Mouse (Mus musculus) heart, postnatal 14 days (tissue): Measurements from ENCODE around the gene Bmpr1b. TPM values are rescaled to one million over a fixed set of nuclear protein-coding genes. Genes with fewer than 3 reads are reported as not detected.
A peak's percentile ranks its signal among the peaks of the same experiment; 100 is the strongest.

Source experiments
- DNase-seq, 2 experiments: peaks; one replicate each; pipeline ENCODE4 v3.0.0; 2021 to 2022
- intact Hi-C: fragments of 180-260 bp; cut with DNase I; formaldehyde crosslinking; loops from one replicate; pipeline ENCODE4 v1.15.1; 2025
- total RNA-seq, 2 experiments: library from RNA; stranded (reverse); gene quantifications; 2 replicates each; pipeline ENCODE4 v1.2.3; 2021

The Bmpr1b gene
- total RNA-seq, 2 experiments from 2014 or later, result 0.32 to 0.36 TPM

DNA sequence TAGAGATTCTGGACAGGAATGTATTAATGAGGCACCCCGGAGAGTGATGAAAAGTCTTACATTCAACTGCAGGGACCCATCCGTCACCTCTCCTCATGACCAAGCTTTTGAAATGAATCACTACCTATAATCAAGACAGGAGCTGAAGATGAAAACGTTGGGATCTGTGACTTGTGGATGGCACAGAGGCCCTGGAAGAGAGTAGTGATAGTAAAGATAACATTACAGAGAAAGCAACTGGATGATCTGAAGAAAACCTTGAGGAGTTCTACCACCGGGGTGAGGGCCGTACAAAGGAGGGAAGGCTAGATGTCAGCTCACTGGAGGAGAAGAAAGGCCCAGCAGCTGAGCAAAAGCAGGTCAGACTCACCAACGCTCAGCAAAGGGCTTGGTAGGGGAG lies 120.7 kb downstream of the Bmpr1b start:
- no peak for DNase-seq
- intact Hi-C loops, result no loop called here

DNA sequence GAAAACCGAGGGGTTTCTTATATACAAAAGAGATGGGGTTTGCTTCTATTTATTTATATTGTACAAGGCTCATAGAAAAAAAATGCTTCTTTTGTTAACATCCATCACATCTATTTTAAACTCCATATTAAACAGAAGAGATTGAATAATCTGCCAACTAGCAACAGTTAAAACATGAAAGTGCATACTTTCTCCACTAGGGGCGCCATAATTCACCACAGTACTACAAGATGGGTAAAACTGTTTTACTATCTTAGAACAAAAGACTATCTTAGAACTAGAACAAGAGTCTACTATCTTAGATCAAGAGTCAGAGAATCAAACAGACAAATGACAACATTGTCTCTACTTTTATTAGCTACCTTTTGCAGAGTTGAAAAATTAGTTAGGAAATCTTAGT lies 125.8 kb downstream of the Bmpr1b start:
- intact Hi-C loops, result no loop called here
- DNase-seq, result no peak

DNA sequence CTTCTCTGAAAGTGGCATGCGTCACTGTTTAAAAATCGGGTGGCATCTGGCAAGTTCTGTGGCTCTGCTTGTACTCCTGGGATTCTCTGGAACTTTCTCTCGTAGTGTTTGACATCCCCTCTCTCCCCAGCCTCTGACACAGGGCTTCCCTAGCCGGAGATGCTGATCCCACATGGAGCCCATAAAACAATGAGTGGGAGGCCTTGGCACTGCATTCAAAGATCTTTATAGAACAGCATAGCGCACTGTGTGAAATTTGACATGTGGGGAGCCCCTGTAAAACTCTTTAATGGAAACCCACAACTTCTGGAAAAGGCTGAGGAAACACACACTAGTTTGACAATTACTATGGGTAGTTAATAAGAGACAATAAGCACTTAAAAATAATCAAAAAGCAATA lies 126.2 kb downstream of the Bmpr1b start:
- intact Hi-C loops, result no loop called here
- no peak for DNase-seq

DNA sequence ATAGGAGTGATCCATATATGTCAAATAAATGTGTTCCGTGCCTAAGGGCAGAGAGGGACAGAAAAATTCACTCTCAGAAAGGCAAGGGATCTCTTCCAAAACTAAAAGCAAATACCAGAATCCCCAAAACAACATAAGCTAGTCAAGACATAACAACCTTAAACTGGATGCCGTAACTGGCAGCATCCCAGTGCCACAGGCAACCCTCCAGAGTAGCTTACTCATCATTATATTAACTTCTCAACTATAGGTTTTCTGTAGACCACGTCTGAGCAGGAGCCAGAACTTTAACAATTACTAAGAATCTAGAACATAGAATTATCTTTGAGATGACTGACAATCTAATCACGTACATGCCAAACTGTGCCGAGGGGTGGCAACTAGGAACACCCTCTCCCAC lies 128.9 kb downstream of the Bmpr1b start:
- intact Hi-C loops, result no loop called here
- DNase-seq, result no peak

DNA sequence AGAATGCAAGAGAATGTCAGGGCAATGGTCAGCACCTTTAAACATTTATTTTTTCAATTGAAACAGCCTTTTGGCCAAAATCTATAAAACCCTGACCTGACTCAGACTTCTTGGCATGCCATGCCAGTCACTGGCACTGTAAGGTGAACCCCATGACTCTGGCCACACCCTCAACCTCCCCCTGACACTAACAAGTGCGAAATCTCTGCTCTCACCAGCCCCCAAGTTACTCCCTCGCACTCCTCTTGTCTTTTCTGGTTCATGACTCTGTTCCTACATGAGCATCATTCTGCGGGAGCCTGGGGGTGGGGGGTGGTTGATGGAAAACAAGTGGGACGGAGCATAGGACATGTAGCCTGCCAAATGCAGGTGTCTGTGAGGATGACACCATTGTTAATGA lies 135.1 kb downstream of the Bmpr1b start:
- no peak for DNase-seq
- intact Hi-C loops, result no loop called here

DNA sequence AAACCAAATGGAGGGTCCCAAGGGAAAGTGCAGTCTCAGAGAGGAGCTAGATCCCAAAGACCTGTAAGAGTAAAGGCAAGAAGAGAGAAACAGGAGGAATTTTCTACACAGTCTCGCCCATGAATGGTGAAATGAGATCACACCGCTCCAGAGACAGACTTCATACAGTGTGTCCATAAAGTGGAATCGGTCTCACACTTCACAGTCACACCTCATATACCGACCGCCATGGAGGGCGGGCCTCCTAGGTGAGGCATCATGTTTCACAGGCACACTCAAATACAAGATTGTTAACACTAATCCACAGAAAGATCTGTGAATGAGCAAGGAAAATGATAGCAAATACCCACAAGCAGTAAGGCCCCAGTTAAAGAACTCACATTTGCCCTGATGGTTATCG lies 149.5 kb downstream of the Bmpr1b start:
- DNase-seq, result no peak
- intact Hi-C loops, result no loop called here

DNA sequence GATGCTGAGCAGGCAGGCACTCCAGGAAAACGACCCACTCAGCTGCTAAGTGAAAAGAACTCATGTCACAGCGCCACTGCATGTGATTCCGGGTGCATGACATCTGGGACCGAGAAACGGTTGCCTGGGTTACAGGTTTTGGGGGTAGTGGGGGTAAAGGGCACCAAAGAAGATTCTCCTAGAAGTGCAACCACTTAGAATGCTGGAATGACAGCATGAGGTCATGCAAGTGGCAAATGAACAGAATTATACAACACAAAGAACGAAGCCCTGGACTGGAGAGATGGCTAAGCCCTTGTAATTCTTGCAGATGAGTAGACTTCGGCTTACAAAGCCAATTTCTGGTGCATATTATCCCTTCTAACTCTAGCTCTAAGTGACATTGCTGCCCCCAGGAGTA lies 184.7 kb downstream of the Bmpr1b start:
- intact Hi-C loops, result no loop called here
- DNase-seq, result no peak

DNA sequence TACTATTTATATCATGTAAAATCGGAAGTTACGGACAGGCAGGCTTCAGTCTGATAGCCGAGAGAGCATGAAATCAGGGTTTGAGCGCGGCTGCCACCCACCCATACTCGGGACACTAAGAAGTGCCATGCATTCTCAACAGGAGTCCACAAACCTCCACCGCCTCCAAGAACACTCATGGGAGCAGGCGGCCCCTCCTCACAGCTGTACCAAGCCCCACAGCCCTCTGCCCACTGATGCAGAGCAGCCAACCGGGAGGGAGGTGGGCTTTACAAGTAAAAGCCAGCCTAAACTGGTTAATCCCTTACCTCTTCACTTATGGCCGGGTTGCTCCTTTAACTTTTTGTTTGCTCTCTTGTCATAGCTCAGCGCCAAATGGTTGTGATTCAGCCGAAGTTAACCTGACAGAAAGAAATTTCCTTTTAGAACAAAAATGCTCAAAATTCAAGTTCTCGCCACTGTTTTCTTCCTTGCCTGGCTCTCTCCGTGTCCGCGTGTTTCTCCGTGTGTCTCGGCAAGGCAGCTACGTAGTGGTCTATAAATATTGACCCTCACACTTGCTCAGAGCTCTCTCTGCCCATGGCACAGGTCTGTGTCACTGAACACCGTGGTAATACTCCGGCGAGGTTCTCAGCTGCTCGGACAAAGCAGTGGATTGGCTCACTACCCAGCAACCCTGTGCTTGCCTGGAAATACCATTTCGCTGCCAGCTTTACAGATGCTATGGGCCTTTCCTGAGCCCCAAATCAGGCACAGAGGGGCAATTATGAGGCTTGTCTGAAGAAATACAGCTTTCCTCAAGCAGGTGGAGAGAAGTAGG lies 187.4 kb downstream of the Bmpr1b start:
- DNase-seq, result no peak
- intact Hi-C loops, result no loop called here

DNA sequence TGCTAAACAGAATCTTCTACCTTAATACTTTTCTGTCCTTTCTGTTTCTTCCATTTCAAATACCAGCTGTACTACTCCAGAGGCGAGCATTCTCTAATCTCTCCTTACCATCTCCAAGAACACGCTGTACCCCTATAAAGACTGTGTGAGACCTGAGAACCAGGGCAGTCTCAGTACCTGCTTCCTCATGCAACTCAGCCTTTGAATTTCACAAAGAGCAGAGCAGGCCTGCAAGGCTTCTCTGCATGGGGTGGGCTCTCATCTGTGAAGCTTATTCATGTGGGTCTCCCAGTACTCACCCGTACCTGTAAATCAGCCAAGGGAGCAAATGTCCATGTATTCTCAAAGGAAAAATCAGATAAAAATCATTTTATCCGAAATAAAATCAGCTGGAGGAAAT lies 203.0 kb downstream of the Bmpr1b start:
- intact Hi-C loops, result no loop called here
- no peak for DNase-seq

DNA sequence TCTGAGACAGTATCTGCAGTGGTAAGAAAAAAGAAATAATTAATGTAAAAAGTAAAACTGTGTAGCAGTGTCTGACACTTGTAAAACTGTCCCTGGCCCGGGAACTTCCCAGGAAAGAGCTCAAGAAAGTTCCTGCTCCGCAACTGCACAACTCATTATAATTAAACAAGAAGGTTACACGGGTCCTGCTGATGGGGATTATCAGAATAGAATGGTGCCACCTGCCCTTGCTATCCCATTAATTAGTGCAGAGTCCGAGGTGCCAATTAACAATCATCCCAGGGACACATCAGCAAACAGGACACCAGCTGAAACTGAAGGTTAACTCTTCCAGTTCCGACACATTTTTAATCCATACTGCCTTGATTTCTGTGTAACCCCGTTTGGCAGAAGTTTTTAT lies 216.3 kb downstream of the Bmpr1b start:
- intact Hi-C loops, result no loop called here
- DNase-seq, result no peak

DNA sequence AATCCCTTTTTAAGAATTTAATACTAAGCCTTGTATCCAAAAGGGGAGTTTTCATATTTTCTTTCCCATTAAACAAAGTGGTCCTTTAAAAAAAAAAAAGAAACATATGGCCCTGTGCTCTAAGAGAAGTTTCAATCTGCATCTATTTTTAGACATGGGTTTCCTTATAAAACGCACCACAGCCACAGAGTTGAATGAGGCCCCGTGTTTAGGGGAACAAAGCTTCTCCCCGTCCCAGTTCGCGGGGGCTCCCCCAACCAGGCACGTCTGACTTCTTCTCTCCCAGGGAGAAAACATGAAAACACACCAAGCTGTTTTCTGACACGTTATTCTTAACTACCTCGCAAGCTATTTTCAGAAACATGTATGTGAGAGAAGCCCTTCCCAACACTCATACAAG lies 218.6 kb downstream of the Bmpr1b start:
- intact Hi-C loops, result no loop called here
- peak in 1 of 2 experiments; percentile 5 for DNase-seq

DNA sequence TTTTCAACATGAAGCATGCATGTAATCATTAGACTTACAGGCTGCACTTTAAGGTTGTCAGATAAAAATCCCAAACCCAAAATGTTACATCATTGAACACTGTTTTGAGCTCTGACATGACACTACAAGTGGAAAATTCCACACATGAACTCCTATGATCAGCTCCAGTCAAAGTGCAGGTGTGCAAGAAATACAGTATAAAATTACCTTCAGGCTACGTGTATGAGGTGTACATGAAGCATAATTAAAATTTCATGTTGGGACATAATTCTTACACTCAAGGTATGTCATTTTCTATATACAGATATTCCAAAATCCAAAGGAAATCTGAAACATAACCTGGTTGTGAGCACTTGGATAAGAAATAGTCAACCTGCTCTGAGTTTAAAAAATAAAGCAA lies 220.7 kb downstream of the Bmpr1b start:
- DNase-seq, result no peak
- intact Hi-C loops, result no loop called here

DNA sequence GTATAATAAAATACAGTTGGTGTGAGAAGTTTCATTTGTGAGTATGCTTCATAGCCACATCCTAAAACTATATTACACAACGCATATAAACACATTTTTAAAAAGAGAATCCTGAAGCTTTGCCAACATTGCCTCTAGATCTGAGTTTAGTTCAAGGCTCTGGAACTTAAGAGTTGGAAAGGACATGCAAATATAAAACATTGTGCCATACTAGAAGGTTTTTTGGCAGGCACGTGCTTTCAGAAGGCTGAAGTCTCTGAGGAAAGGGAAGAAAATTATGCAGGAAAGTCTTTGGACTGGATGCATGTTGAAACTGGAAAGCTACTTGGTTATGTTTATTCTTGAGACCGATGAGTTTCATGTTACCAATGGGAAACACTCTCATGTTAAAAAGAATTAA lies 221.1 kb downstream of the Bmpr1b start:
- intact Hi-C loops, result no loop called here
- no peak for DNase-seq

DNA sequence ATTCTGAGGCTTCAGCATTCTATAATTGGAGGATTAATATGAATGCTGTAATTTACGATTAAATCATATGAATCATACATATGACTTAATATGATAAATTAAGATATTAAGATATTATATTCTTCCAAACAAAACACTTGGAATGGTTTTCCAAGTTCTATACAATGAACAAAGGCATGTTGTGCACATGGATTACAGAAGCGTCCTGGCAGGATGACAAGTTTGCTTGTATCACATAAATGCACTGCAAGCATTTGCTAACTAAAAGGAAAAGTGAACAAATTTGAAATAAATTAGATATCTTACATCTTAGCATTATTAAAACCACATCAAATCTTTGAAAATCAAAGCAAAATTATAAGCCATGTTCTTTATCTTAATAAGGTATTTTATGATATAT lies 222.4 kb downstream of the Bmpr1b start:
- intact Hi-C loops, result no loop called here
- DNase-seq, result no peak

DNA sequence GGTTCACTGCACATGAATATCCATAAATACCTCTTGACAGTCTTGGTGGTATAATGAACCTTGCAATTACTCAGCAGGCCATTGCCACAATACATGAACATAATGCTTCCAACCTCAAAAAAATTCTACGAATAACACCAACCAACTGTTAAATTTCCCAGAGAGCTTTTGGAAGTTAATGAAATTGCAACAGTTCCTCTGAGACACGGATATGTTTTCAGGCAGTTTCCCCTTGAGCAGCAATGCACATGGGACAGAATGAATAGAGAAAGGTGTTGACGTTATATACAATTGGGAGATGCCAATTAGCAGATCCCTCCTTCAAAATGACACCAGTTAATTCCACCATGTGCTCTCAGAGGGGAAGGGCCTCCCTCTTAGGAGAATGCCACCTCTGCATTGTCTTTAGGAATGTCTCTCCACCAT lies 225.9 kb downstream of the Bmpr1b start:
- intact Hi-C loops, result no loop called here
- DNase-seq, result no peak

DNA sequence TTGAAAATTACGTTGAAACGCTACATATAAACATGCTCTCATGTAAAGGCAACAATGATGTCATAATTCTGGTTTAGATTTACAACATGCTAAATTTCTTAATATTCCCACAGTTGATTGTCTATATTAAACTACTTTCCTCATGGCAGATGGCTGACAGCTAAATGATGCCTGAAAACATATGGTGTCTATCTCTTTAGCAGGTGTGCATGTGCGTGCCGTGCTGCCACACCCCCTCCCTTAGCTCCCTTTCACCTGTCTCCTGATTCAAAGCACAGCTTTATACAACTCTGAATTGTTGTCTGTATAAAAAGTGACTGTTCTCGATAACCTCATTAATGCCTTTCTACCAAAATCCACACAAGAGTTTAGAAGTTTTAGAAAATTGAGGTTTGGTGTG lies 229.0 kb downstream of the Bmpr1b start:
- intact Hi-C loops, result no loop called here
- no peak for DNase-seq

DNA sequence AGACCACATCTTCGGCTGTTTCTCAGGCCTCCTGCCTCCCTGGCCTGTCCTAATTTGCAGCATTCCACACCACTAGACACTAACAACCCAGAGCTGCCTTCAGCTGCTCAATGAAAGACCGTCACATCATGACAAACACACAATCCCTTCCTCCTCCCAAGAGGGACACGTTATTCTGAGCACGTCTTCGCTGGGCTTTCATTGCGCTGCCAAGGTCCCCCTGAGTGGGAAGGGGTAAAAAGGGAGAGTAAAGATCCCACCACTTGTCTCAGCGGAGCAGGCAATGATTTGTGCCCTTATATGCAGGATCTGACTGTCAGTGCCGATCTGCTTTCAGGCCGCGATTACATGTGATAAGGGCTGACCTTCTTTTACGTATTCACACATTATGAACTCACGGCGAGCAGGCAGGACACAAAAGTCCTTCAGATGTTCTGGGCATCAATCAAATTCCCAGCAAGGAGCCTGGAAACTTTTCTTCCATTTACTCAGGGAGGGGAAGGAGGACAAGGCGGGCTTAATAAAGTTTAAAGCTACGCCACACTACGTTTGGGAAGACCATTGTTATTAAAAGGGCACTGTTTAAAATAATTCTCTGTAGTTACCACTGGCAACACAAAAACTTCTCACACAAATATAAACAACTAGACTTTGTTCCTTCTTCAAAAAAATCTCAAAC lies 232.5 kb downstream of the Bmpr1b start:
- DNase-seq, result no peak
- intact Hi-C loops, result no loop called here

DNA sequence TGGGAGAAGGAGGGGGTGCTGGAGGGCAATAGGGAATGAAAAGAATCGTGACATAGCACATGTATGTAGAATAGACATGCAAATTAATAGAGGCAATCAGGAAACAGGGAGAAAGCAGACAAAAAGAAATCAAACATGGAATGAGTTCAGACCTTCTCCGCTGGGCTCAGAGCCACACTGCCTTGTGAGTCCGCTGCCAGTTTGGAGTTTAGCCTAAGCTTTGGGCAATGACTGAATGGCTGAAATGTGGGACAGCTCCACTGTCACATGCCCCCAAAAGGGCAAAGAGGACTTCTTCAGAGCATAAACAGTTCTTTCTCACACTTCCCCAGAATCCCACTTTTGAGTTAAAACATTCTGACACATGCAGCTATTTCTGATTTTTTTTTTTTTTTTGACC lies 236.3 kb downstream of the Bmpr1b start:
- peak; percentile 13 to 56 for DNase-seq
- intact Hi-C loops, result no loop called here

DNA sequence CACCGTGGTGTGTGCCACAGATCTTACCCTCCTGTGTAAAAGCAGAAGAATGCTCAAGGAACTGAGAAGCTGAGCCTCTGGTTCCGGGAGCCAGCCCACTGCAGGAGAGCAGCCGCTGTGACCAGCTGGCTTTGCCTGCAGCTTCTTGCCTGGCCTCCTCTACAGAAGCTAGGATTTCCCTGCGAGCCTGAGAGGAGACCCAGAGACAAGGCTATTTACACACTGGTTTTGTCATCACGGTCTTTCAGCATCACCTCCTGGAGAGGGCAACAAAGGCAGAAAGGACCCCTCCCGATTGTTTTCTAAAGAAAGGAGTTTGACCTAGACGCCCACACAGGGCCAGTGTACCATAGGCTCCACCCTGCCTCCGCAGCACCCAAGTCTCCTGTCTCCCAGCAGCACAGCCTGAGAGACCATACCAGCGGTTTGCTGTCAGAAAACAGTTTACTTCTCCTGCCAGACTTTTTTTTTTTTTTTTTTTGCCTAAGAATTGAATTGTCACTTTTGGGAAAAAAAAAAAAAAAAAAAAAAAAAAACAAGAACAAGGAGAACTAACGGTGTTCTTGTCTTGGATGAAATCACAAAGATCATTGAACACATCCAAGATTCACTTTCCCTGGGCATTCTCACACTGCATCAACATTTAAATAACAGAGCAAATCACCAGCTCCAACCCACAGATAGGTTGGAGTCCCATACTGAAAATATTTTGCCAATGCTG lies 237.7 kb downstream of the Bmpr1b start:
- no peak for DNase-seq
- intact Hi-C loops, result no loop called here

DNA sequence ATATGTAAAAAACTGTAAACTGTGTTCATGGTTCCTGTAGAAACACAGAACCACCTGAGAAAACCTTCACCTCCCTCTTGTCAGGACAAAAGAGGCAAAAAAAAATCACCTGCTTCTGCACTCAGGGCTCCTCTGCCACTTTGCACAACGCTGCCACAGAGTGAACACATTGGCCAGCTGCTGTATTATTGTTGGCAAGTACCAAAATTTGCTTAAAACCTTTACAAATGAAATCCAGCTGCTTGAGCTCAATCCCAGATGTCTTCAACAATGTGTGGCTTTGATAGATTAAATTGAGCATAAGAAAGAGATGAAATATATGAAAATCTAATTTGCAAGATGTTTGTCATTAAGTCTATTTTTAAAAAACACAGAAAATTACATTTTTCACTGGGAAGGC lies 245.8 kb downstream of the Bmpr1b start:
- no peak for DNase-seq
- intact Hi-C loops, result no loop called here

DNA sequence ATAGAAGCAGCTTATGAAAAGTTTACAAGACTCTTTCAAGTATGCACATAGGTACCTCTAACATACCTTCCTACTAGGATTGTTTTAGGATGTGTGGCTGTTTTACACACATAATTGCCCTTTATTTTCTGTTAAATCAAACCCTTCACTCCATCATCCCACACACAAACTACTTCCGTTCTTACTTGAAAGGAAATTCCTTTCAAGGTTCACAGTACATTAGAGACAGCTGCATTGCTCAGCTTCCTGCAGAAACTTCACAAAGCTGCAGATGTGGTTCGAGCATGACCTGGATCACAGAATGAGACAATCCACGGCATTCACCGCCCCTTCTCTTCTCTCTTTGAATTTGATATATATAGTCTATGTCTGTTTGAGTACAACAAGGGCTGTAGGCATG lies 248.1 kb downstream of the Bmpr1b start:
- intact Hi-C loops, result no loop called here
- DNase-seq, result no peak

DNA sequence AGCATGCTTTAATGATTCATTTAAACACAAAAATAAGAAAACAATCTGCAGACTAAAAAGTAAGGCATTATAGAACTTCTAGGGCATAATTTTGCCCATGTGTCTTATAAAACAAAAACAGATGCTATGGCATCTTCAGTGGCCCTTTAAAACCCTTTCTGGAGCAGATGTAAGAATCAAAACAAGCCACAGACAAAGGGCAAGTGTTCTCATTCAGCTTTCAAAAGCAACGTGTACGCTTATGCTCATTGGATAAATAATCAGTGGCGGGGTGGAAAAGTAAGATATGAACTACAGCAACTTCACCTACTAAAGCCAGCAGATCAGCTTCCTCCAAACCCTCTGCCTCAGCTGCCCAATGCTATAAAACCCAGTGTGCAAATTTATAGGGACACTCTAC lies 249.6 kb downstream of the Bmpr1b start:
- intact Hi-C loops, result no loop called here
- no peak for DNase-seq
